Mouse (Mus musculus) myocyte (in vitro differentiated cells): Measurements from ENCODE around the gene Trnau1ap.

Source experiments
- CEBPB ChIP-seq: IDR thresholded peaks from 2 replicates; pipeline ENCODE4 v1.6.1; 2011; ENCODE audit warnings: mild to moderate bottlenecking, moderate library complexity; ENCODE audit not compliant: poor library complexity, insufficient read depth, severe bottlenecking
- E2F4 ChIP-seq: IDR thresholded peaks from one replicate; pipeline ENCODE4 v1.6.1; 2011; ENCODE audit warnings: mild to moderate bottlenecking, control low read depth, moderate library complexity; ENCODE audit not compliant: insufficient read depth
- MAX ChIP-seq: IDR thresholded peaks from one replicate; pipeline ENCODE4 v1.6.1; 2011; ENCODE audit warnings: low read depth, mild to moderate bottlenecking, control low read depth
- POLR2A ChIP-seq: IDR thresholded peaks from one replicate; pipeline ENCODE4 v1.6.1; 2011; ENCODE audit warnings: low read depth, mild to moderate bottlenecking, control low read depth, moderate library complexity; ENCODE audit not compliant: insufficient read length
- POLR2AphosphoS2 ChIP-seq: IDR thresholded peaks from one replicate; pipeline ENCODE4 v1.6.1; 2011; ENCODE audit warnings: low read depth, control low read depth; ENCODE audit not compliant: insufficient read length
- TCF12 ChIP-seq: IDR thresholded peaks from one replicate; pipeline ENCODE4 v1.6.1; 2011; ENCODE audit warnings: mild to moderate bottlenecking, control low read depth; ENCODE audit not compliant: poor library complexity, insufficient read depth, severe bottlenecking
- USF1 ChIP-seq: IDR thresholded peaks from one replicate; pipeline ENCODE4 v1.6.1; 2011; ENCODE audit warnings: low read depth, mild to moderate bottlenecking, control low read depth, moderate library complexity

DNA sequence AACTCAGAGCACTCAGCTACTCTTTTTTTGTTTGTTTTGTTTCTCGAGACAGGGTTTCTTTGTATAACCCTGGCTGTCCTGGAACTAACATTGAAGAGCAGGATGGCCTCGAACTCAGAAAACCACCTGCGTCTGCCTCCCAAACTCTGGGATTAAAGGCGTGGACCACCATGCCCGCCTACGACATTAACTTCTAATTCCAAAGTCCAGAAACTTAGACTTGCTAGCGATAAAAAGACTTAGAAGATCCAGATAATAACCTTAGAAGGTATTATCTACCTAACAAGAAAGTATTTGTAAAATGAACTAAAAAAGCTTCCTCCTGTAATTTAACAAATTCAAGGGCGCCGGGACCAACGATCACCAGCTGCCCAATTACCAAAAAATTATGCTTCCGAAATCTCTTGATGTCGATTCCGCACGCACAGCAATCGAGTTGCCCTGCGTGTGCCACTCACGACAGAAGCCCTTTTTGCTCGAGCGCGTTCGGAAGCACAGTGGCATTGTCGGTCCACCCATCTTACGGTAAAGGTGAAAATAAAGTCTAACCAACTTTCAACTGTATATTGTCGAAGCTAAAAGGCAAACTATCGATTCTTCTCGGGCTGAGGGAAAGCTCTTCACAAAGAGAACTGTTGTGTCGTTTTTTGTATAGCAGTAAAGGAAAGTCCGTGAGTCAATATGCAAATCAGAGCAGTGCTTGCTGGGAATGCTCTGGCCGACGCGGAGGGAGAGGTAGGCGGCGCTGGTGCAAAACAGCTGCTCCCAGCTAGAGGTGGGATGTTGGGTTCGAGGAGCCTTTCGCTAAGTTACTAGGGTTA, 59.4 kb downstream of the Trnau1ap start:
- TF ChIP-seq MAX (no peak), POLR2A (peak; percentile 85), E2F4 (no peak), CEBPB (peak; percentile 89), TCF12 (peak; percentile 12), USF1 (no peak), POLR2AphosphoS2 (peak; percentile 95)
